Mouse (Mus musculus) MEL (cell line): Measurements from ENCODE around the gene Antxr1.

ENCODE experiments used
- CTCF ChIP-seq, 3 experiments: IDR thresholded peaks in 2 of 3; conservative IDR thresholded peaks in 1 of 3; 2 replicates each; pipeline ENCODE4 v1.5.1; 2011 to 2012; ENCODE audit warnings: low read length in 3 of 3, low read depth in 2 of 3, mild to moderate bottlenecking in 2 of 3, improper control_type of control experiment in 1 of 3, inconsistent platforms in 1 of 3, mixed read lengths in 1 of 3, moderate library complexity in 1 of 3; ENCODE audit not compliant: control insufficient read depth in 1 of 3, insufficient read depth in 1 of 3, poor library complexity in 1 of 3, severe bottlenecking in 1 of 3
- GATA1 ChIP-seq: IDR thresholded peaks from 2 replicates; pipeline ENCODE4 v1.6.1; 2011; ENCODE audit warnings: low read depth, low read length, improper control_type of control experiment
- MAX ChIP-seq: IDR thresholded peaks from 2 replicates; pipeline ENCODE4 v1.6.1; 2011; ENCODE audit warnings: low read length, improper control_type of control experiment
- MYC ChIP-seq: IDR thresholded peaks from 2 replicates; pipeline ENCODE4 v1.6.1; 2011; ENCODE audit warnings: low read depth, mild to moderate bottlenecking, low read length, improper control_type of control experiment, moderate library complexity
- NRF1 ChIP-seq: IDR thresholded peaks from 2 replicates; pipeline ENCODE4 v1.6.1; 2014; ENCODE audit warnings: low read depth, mild to moderate bottlenecking, inconsistent platforms, low read length, improper control_type of control experiment, moderate library complexity; ENCODE audit not compliant: poor library complexity, insufficient read depth, severe bottlenecking
- POLR2A ChIP-seq, 2 experiments: IDR thresholded peaks; 2 replicates each; pipeline ENCODE4 v1.6.1; 2011 to 2012; ENCODE audit warnings: low read length in 2 of 2, mild to moderate bottlenecking in 2 of 2, control low read depth in 1 of 2, improper control_type of control experiment in 1 of 2, low read depth in 1 of 2, moderate library complexity in 1 of 2; ENCODE audit not compliant: control insufficient read depth in 1 of 2, insufficient read depth in 1 of 2, poor library complexity in 1 of 2
- POLR2AphosphoS5 ChIP-seq: IDR thresholded peaks from 2 replicates; pipeline ENCODE4 v1.6.1; 2012; ENCODE audit warnings: low read depth, borderline replicate concordance, mild to moderate bottlenecking, inconsistent platforms, low read length, moderate library complexity, mixed read lengths
- SMC3 ChIP-seq: IDR thresholded peaks from 2 replicates; pipeline ENCODE4 v1.6.1; 2011; ENCODE audit warnings: low read depth, low read length, improper control_type of control experiment
- TCF12 ChIP-seq: IDR thresholded peaks from 2 replicates; pipeline ENCODE4 v1.6.1; 2014; ENCODE audit warnings: low read depth, mild to moderate bottlenecking, inconsistent platforms, low read length, improper control_type of control experiment, moderate library complexity
- USF2 ChIP-seq, 2 experiments: IDR thresholded peaks; 2 replicates each; pipeline ENCODE4 v1.6.1; 2011 to 2012; ENCODE audit warnings: improper control_type of control experiment in 2 of 2, low read length in 2 of 2, borderline replicate concordance in 1 of 2, inconsistent platforms in 1 of 2, low read depth in 1 of 2, mild to moderate bottlenecking in 1 of 2; ENCODE audit not compliant: insufficient read depth in 1 of 2

- TF ChIP-seq POLR2AphosphoS5 (no peak), USF2 (IDR thresholded peaks at IDR 0.05; ENCODE audit: borderline replicate concordance in 1 of 2, insufficient read depth in 1 of 2, low read depth in 1 of 2, low read length in 2 of 2) (no peak), POLR2A (IDR thresholded peaks at IDR 0.05; ENCODE audit: control insufficient read depth in 1 of 2, insufficient read depth in 1 of 2, low read depth in 1 of 2, low read length in 2 of 2, poor library complexity in 1 of 2) (no peak), MYC (no peak), CTCF (IDR thresholded peaks at IDR 0.05 in 2 of 3, conservative IDR thresholded peaks at IDR 0.05 in 1 of 3; ENCODE audit: control insufficient read depth in 1 of 3, insufficient read depth in 1 of 3, low read depth in 2 of 3, low read length in 3 of 3, poor library complexity in 1 of 3, severe bottlenecking in 1 of 3) (no peak), SMC3 (no peak), TCF12 (no peak), NRF1 (no peak), MAX (no peak), GATA1 (no peak)
Observed at GRCm38 (mm10) chr6:87127049-87127753, 208.4 kb downstream of the Antxr1 start.
